Mouse (Mus musculus) heart, embryonic 12.5 days (tissue): ENCODE results near the gene Gng12. TPM values are rescaled to one million over a fixed set of nuclear protein-coding genes. Genes with fewer than 3 reads are reported as not detected.
"Not testable (repeated sequence)": the region's sequence is repeated elsewhere in the genome, so short reads cannot be mapped to it uniquely, and the experiment has no call there.

Experiments
- ATAC-seq: fragments of 200-750 bp; cut with Nextera tagmentation; 2 replicates; pipeline ENCODE4 v1.8.0; 2017; ENCODE audit warnings: moderate TSS enrichment, moderate library complexity; ENCODE audit not compliant: insufficient number of reproducible peaks, low FRiP score
- H3K27ac ChIP-seq: fragments of 300-500 bp; sonication (generic); 2 replicates; pipeline ENCODE4 v1.5.1; 2016; ENCODE audit warnings: mild to moderate bottlenecking, moderate library complexity; ENCODE audit not compliant: poor library complexity, severe bottlenecking
- H3K27me3 ChIP-seq: fragments of 300-500 bp; sonication (generic); replicated peaks from 2 replicates; pipeline ENCODE4 v1.6.1; 2016; ENCODE audit warnings: mild to moderate bottlenecking, moderate library complexity
- H3K36me3 ChIP-seq: fragments of 300-500 bp; sonication (generic); 2 replicates; pipeline ENCODE4 v1.6.1; 2016; ENCODE audit warnings: mild to moderate bottlenecking, moderate library complexity
- H3K4me1 ChIP-seq: fragments of 300-500 bp; sonication (generic); replicated peaks from 2 replicates; pipeline ENCODE4 v1.6.1; 2016; ENCODE audit warnings: mild to moderate bottlenecking
- H3K4me2 ChIP-seq: fragments of 300-500 bp; sonication (generic); 2 replicates; pipeline ENCODE4 v1.6.1; 2016; ENCODE audit warnings: mild to moderate bottlenecking, moderate library complexity
- H3K4me3 ChIP-seq: fragments of 300-500 bp; sonication (generic); 2 replicates; pipeline ENCODE4 v1.5.1; 2016; ENCODE audit warnings: mild to moderate bottlenecking
- H3K9ac ChIP-seq: fragments of 300-500 bp; sonication (generic); 2 replicates; pipeline ENCODE4 v1.6.1; 2016; ENCODE audit warnings: mild to moderate bottlenecking, moderate library complexity
- H3K9me3 ChIP-seq: fragments of 300-500 bp; sonication (generic); replicated peaks from 2 replicates; pipeline ENCODE4 v1.6.1; 2016; ENCODE audit warnings: mild to moderate bottlenecking, moderate library complexity
- WGBS: fragments of 180-500 bp; shearing (Covaris S2); methylation state at CpG from one replicate; pipeline ENCODE4 v1.1.7; 2016; 5-methylcytosine and 5-hydroxymethylcytosine counted together
- polyA plus RNA-seq: library from polyadenylated mRNA; unstranded; fragments of >200 nt; fragmentation: Nextera tagmentation; extraction: Ambion mirVana; gene quantifications from 2 replicates; pipeline ENCODE4 v1.2.1, GENCODE M21; 2016

Gene Gng12
- 72.0 and 73.7 TPM in 2 replicates for polyA plus RNA-seq

- peak; percentile 95 for ATAC-seq
- Histone ChIP-seq H3K4me3 (peak within 1 kb of the TSS; percentile 87), H3K27ac (peak within 1 kb of the TSS; percentile 49), H3K9ac (peak within 1 kb of the TSS; percentile 91), H3K4me2 (peak within 1 kb of the TSS; percentile 87), H3K27me3 (no peaks in the 10 kb centered on the region), H3K9me3 (no peaks in the 10 kb centered on the region), H3K36me3 (no peaks in the 10 kb centered on the region), H3K4me1 (peaks cover 9% of the 10 kb centered on the region; the same call in 1 of the 2 replicates)
- 1% methylated on average over 97 of the region's 98 CpGs for WGBS
Measured at GRCm38 (mm10) chr6:66896119-66896920, at the start of gene Gng12. TSS of gene Gng12 (plus strand) at chr6:66896397.

- Histone ChIP-seq H3K27ac (no peak overlapping the region), H3K36me3 (no peaks in the 10 kb centered on the region), H3K4me2 (no peak overlapping the region), H3K27me3 (no peaks in the 10 kb centered on the region), H3K4me3 (no peak overlapping the region), H3K4me1 (peaks cover 10% of the 10 kb centered on the region), H3K9me3 (no peaks in the 10 kb centered on the region), H3K9ac (no peak overlapping the region)
- no peak for ATAC-seq
- WGBS: 18% methylated on average over 4 of the region's 4 CpGs
Measured at GRCm38 (mm10) chr6:66848936-66849335, 47.3 kb upstream of the Gng12 start.

GRCm38 (mm10) chr6:66856236-66856635, 40.0 kb upstream of the Gng12 start:
- Histone ChIP-seq H3K27me3 (no peaks in the 10 kb centered on the region), H3K9me3 (no peaks in the 10 kb centered on the region), H3K4me2 (no peak overlapping the region), H3K4me3 (no peak overlapping the region), H3K36me3 (no peaks in the 10 kb centered on the region), H3K27ac (no peak overlapping the region), H3K9ac (no peak overlapping the region), H3K4me1 (no peaks in the 10 kb centered on the region)
- ATAC-seq: no peak

- no peak overlapping the region for H3K9ac ChIP-seq
- no peak overlapping the region for H3K27ac ChIP-seq
- H3K9me3 ChIP-seq: no peaks in the 10 kb centered on the region
- no peak overlapping the region for H3K4me3 ChIP-seq
- WGBS: 58% methylated on average over 1 of the region's 1 CpGs
- no peaks in the 10 kb centered on the region for H3K4me1 ChIP-seq
- ATAC-seq: no peak
- no peaks in the 10 kb centered on the region for H3K27me3 ChIP-seq
- no peak overlapping the region for H3K4me2 ChIP-seq
- H3K36me3 ChIP-seq: no peaks in the 10 kb centered on the region
Measured at GRCm38 (mm10) chr6:66858356-66858755, 37.8 kb upstream of the Gng12 start.

- Histone ChIP-seq H3K9ac (no peak overlapping the region), H3K9me3 (no peaks in the 10 kb centered on the region), H3K27ac (no peak overlapping the region), H3K4me1 (no peaks in the 10 kb centered on the region), H3K4me2 (no peak overlapping the region), H3K36me3 (no peaks in the 10 kb centered on the region), H3K27me3 (no peaks in the 10 kb centered on the region), H3K4me3 (no peak overlapping the region)
- no peak for ATAC-seq
Measured at GRCm38 (mm10) chr6:66859391-66859790, 36.8 kb upstream of the Gng12 start.

- Histone ChIP-seq H3K36me3 (no peaks in the 10 kb centered on the region), H3K4me1 (no peaks in the 10 kb centered on the region)
- WGBS: 69% methylated on average over 2 of the region's 2 CpGs
Measured at GRCm38 (mm10) chr6:66864463-66864862, 31.7 kb upstream of the Gng12 start.

GRCm38 (mm10) chr6:66866295-66866694, 29.9 kb upstream of the Gng12 start:
- Histone ChIP-seq H3K4me1 (no peaks in the 10 kb centered on the region), H3K9me3 (no peaks in the 10 kb centered on the region), H3K27me3 (no peaks in the 10 kb centered on the region), H3K9ac (no peak overlapping the region), H3K4me3 (no peak overlapping the region), H3K36me3 (no peaks in the 10 kb centered on the region), H3K4me2 (no peak overlapping the region), H3K27ac (no peak overlapping the region)
- ATAC-seq: no peak
- WGBS: 85% methylated on average over 1 of the region's 1 CpGs

More at GRCm38 (mm10) chr6:66864463-66864862, 31.7 kb upstream of the Gng12 start:
- no peak overlapping the region for H3K4me2 ChIP-seq
- no peak for ATAC-seq
- H3K9ac ChIP-seq: no peak overlapping the region
- H3K9me3 ChIP-seq: no peaks in the 10 kb centered on the region
- H3K27me3 ChIP-seq: no peaks in the 10 kb centered on the region
- no peak overlapping the region for H3K4me3 ChIP-seq
- H3K27ac ChIP-seq: no peak overlapping the region

GRCm38 (mm10) chr6:66877048-66877447, 19.1 kb upstream of the Gng12 start:
- not testable (repeated sequence) for H3K9me3 ChIP-seq, H3K4me3 ChIP-seq, H3K9ac ChIP-seq, H3K4me1 ChIP-seq, H3K27ac ChIP-seq, H3K36me3 ChIP-seq, ATAC-seq, H3K4me2 ChIP-seq, H3K27me3 ChIP-seq
- 83% methylated on average over 13 of the region's 13 CpGs for WGBS

GRCm38 (mm10) chr6:66890349-66891158, 5.6 kb upstream of the Gng12 start:
- no peak overlapping the region for H3K27ac ChIP-seq
- no peak overlapping the region for H3K4me2 ChIP-seq
- ATAC-seq: no peak
- no peaks in the 10 kb centered on the region for H3K36me3 ChIP-seq
- peaks cover 5% of the 10 kb centered on the region for H3K9me3 ChIP-seq
- H3K4me3 ChIP-seq: no peak overlapping the region
- H3K27me3 ChIP-seq: no peaks in the 10 kb centered on the region
- H3K4me1 ChIP-seq: no peaks in the 10 kb centered on the region
- 79% methylated on average over 3 of the region's 3 CpGs for WGBS
- no peak overlapping the region for H3K9ac ChIP-seq

GRCm38 (mm10) chr6:66893950-66894349, 2.2 kb upstream of the Gng12 start:
- Histone ChIP-seq H3K4me3 (no peak overlapping the region), H3K4me2 (no peak overlapping the region), H3K27me3 (no peaks in the 10 kb centered on the region), H3K4me1 (peaks cover 9% of the 10 kb centered on the region; the same call in 1 of the 2 replicates), H3K36me3 (no peaks in the 10 kb centered on the region), H3K9ac (no peak overlapping the region), H3K27ac (no peak overlapping the region), H3K9me3 (no peaks in the 10 kb centered on the region)
- no peak for ATAC-seq
- 81% methylated on average over 5 of the region's 5 CpGs for WGBS

GRCm38 (mm10) chr6:66894999-66895398, 1.2 kb upstream of the Gng12 start:
- H3K4me2 ChIP-seq: no peak overlapping the region
- no peak overlapping the region for H3K9ac ChIP-seq
- no peak for ATAC-seq
- no peak overlapping the region for H3K4me3 ChIP-seq
- H3K27me3 ChIP-seq: no peaks in the 10 kb centered on the region
- H3K36me3 ChIP-seq: no peaks in the 10 kb centered on the region
- 68% methylated on average over 1 of the region's 1 CpGs for WGBS
- H3K9me3 ChIP-seq: no peaks in the 10 kb centered on the region
- no peak overlapping the region for H3K27ac ChIP-seq
- H3K4me1 ChIP-seq: peaks cover 9% of the 10 kb centered on the region; the same call in 1 of the 2 replicates
